Mouse (Mus musculus) naive thymus-derived CD4-positive, alpha-beta T cell, adult 2 months (primary cell): ENCODE data around the gene Ezh2.
"Not testable (repeated sequence)": the region's sequence is repeated elsewhere in the genome, so short reads cannot be mapped to it uniquely, and the experiment has no call there.

Source experiments
- DNase-seq: peaks from one replicate; pipeline ENCODE4 v3.0.0-alpha.2; 2011; ENCODE audit warnings: low read depth

The Ezh2 gene

GRCm38 (mm10) chr6:47594926-47595623 lies at the start of gene Ezh2:
TSS of gene Ezh2 (minus strand) at chr6:47595341.
- DNase-seq = peak; percentile 97

GRCm38 (mm10) chr6:47636527-47637076 lies 41.5 kb upstream of the Ezh2 start:
- peak; percentile 90 for DNase-seq

GRCm38 (mm10) chr6:47635995-47636526 lies 40.9 kb upstream of the Ezh2 start:
- DNase-seq = no peak

DNA sequence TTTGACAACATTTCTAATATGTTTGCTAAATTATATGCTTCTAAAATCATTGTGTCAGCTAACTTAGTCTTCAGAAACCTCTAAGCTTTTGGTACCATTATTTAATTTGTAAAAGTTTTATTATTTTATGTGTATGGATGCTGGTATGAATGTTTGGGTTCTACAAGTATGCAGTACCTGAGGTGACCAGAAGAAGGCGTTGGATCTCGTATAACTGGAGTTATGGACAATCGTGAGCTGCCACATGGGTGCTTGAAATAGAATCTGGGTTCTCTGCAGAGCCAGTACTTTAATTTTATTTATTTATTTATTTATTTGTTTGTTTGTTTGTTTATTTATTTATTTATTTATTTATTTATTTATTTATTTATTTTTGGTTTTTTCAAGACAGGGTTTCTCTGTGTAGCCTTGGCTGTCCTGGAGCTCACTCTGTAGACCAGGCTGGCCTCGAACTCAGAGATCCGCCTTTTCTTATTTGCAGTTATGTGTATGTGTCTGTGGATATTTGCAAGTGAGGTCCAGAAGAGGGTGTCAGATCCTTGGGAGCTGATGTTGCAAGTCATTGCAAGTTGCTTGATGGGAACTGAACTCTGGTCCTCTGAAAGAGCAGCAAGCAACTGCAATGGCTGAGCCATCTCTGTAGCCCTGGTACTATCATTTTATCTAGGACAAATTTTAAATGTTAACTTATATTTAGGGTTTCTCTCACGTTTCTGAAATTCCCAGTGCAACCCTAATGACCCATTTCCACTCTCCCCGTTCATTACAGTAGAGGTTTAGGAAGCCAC lies 40.3 kb upstream of the Ezh2 start:
- peak; percentile 50 for DNase-seq

DNA sequence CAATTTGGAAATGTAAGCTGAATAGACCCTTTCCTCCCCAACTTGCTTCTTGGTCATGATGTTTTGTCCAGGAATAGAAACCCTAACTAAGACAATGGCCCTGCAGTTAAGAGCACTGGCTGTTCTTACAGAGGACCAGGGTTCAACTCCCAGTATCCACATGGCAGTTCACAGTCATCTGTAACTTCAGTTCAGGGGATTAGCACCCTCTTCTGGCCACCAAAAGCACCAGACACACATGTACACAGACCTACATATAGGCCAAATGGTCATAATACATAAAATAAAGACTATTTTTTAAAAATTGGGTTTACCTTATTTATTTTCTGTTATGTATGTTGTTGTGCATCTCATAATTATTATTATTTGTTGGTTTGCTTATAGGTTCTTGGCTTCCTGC lies 38.3 kb upstream of the Ezh2 start:
- peak; percentile 49 for DNase-seq

- not testable (repeated sequence) for DNase-seq
These were observed 34.9 kb upstream of the Ezh2 start for GRCm38 (mm10) chr6:47630061-47630460.

- DNase-seq = no peak
These were observed 32.8 kb upstream of the Ezh2 start for GRCm38 (mm10) chr6:47627978-47628377.

- DNase-seq = not testable (repeated sequence)
These were observed 31.8 kb upstream of the Ezh2 start for GRCm38 (mm10) chr6:47626976-47627375.

DNA sequence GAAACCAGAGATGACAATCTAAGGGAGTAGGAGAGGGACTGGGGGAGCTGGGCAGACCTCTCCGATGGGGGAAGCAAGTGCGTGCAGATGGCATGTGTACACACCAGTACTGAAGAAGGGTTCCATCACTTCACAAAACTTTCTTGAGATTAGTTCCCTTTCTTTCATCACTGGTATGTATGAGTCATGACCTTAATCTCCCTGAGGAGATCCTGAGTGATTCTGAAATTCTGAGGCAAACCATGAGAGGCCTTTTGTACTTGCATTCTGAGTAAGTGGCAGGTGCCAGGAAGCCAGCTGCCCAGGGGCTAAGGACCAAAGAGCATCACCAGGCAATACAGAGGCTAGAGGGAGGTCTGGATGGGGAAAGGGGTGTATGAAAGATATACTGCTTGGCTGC lies 25.9 kb upstream of the Ezh2 start:
- DNase-seq = peak; percentile 14

DNA sequence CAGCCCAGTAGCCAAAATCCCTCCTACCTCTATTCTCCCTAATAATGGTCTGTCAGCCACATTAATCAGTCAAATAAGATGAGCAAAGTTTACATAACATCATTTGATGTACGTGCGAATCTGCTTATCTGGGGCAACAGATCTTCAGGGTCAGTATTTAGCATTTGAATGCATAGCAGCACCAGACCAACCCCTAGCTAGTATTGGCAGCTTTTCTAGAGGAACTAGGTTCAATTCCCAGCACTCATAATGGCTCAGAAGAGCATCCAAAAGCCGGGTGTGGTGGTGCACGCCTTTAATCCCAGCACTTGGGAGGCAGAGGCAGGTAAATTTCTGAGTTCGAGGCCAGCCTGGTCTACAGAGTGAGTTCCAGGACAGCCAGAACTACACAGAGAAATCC lies 13.2 kb upstream of the Ezh2 start:
- not testable (repeated sequence) for DNase-seq

GRCm38 (mm10) chr6:47601931-47602330 lies 6.8 kb upstream of the Ezh2 start:
- DNase-seq = no peak

DNA sequence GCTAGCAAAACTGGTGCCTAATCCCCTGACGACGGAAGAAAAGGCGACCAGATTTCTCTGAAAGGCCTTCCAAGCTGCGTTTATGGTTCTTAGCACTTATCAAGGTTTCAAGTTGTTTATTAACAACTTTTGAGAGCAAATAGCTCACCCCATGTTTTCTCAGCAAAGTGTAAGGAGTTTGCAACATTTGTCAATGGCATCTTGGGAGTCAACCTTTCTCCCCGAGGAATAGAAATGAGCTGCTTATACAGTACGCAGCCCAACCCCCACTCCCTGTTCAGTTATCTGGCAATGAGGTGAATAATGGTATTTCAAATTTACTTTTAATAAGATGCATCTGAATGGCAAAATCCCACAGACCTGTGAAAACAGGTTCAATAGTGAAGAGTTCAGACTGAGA lies 555 bp upstream of the Ezh2 start:
- no peak for DNase-seq

- DNase-seq = peak; percentile 78
These were observed 853 bp downstream of the Ezh2 start for GRCm38 (mm10) chr6:47594141-47594835.

DNA sequence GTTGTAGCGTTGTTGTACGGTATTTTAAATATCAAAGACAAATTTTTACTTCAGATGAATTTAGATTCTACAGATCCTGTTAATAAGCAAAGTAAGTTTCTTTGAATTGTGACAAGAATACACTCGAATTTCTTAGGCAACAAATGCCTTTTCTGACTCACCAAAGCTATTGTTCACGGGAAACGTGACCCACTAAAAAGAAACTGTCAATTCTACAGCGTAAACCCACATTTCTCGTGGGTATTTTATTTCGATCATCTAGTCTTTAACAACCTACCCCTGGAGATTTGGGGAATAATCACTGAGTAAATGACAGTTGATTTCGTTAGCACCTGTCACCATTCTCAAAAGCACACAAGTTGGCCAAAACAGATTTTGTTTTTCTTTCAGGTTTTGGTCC lies 1.6 kb downstream of the Ezh2 start:
- DNase-seq = peak; percentile 56

DNA sequence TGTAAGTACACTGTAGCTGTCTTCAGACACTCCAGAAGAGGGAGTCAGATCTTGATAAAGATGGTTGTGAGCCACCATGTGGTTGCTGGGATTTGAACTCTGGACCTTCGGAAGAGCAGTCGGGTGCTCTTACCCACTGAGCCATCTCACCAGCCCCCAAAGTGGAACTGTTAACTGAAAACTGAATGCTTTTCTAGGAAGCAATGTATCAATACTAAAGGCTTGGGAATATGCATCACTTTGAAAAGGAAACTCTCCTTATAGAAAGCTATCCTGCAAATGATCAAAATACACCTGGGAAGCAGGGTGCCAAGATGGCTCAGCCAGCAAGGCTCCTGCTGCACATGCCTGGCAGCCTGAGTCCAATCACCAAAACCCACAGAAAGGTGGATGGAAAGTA lies 7.8 kb downstream of the Ezh2 start:
- DNase-seq = peak; percentile 19

DNA sequence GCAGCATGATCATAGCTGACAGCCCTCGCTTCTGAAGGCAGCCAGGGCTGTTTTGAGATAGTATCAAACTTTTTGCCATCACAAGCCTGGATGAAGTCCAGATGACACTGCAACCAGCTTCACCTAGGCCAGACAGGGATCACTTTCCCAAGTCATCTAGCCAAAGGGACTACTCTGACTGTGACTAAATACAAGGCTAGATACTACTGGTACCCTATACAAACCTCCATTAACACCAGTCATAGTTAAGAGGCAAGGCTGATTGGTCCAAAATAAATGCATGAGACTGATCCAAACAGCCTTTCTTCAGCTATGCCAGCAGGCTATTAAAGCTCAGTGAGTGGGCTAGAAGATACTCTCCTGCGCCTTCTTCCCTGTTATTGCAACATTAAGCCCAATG lies 22.3 kb downstream of the Ezh2 start:
- no peak for DNase-seq

DNA sequence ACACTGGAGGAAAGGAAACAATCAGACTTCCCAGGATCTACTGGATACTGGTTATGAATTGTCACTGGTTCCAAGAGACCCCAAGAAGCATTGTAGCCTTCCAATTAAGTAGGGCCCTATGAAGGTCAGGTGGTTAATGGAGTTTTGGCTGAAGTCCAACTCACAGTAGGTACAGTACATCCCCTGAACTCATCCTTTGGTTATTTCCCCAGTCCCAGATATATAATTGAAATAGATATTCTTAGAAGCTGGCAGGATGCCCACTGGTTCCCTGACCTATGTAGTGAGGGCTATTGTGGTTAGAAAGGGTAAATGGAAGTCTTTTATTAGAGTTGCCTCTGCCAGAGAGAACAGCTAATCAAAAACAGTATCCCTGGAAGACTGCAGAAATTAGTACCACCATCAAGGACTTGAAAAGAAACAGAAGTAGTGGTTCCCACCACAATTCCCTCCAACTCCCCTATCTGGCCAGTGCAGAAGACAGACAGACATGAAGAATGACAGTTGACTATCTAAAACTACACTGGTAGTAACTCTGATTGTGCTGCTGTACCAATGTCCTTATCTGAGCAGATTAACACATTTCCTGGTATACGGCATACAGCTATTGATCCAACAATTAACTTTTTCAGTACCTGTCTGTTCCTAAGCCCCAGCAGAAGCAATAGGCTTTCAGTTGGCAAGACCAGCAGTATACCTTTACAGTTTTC lies 29.7 kb downstream of the Ezh2 start:
- no peak for DNase-seq

- DNase-seq = peak; percentile 54
These were observed 33.7 kb downstream of the Ezh2 start for GRCm38 (mm10) chr6:47561426-47561825.

DNA sequence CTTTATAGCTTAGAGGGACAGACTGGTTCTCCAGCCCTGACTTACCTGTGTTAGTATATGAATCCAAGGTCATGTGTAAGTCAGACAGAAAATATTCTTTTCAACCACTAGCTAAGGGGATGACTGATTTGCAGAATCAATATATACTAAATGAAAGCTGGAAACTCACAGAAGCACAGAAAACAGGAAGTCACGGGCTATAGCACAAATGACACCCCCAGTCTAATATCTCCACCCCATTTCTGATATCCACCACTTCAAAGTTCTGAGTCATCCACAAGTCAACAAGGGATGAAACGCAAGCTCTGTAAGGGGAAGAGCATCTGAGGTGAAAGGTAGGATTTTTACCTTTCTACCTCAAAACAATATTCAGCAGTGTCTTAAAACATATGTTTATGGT lies 34.3 kb downstream of the Ezh2 start:
- peak; percentile 26 for DNase-seq

- DNase-seq = no peak
These were observed 34.7 kb downstream of the Ezh2 start for GRCm38 (mm10) chr6:47560407-47560806.

- no peak for DNase-seq
These were observed 35.9 kb downstream of the Ezh2 start for GRCm38 (mm10) chr6:47559287-47559686.

- no peak for DNase-seq
These were observed 42.9 kb downstream of the Ezh2 start for GRCm38 (mm10) chr6:47552280-47552679.
